Mouse (Mus musculus) right cerebral cortex, adult 18-20 months (tissue): Measurements from ENCODE around the gene Rap1gap2.
A peak's percentile ranks its signal among the peaks of the same experiment; 100 is the strongest.

ENCODE experiments used
- DNase-seq: peaks from one replicate; pipeline ENCODE4 v3.0.0; 2022; ENCODE audit warnings: mixed read lengths

The Rap1gap2 gene

GRCm38 (mm10) chr11:74536140-74536842 lies 74.4 kb downstream of the Rap1gap2 start:
- DNase-seq, result no peak

GRCm38 (mm10) chr11:74534380-74534779 lies 76.3 kb downstream of the Rap1gap2 start:
- DNase-seq, result no peak

GRCm38 (mm10) chr11:74533050-74533449 lies 77.7 kb downstream of the Rap1gap2 start:
- DNase-seq, result no peak

- DNase-seq, result no peak
These were observed 78.3 kb downstream of the Rap1gap2 start for GRCm38 (mm10) chr11:74532401-74532800.

- no peak for DNase-seq
These were observed 79.0 kb downstream of the Rap1gap2 start for GRCm38 (mm10) chr11:74531725-74532124.

- DNase-seq, result no peak
These were observed 80.9 kb downstream of the Rap1gap2 start for GRCm38 (mm10) chr11:74529803-74530202.

- no peak for DNase-seq
These were observed 83.2 kb downstream of the Rap1gap2 start for GRCm38 (mm10) chr11:74527555-74527954.

GRCm38 (mm10) chr11:74526180-74527158 lies 84.2 kb downstream of the Rap1gap2 start:
- no peak for DNase-seq

GRCm38 (mm10) chr11:74525605-74526004 lies 85.1 kb downstream of the Rap1gap2 start:
- DNase-seq, result no peak

- no peak for DNase-seq
These were observed 85.5 kb downstream of the Rap1gap2 start for GRCm38 (mm10) chr11:74525205-74525604.

- no peak for DNase-seq
These were observed 86.4 kb downstream of the Rap1gap2 start for GRCm38 (mm10) chr11:74524050-74524965.

- no peak for DNase-seq
These were observed 87.3 kb downstream of the Rap1gap2 start for GRCm38 (mm10) chr11:74523210-74523951.

- peak; percentile 50 for DNase-seq
These were observed 88.1 kb downstream of the Rap1gap2 start for GRCm38 (mm10) chr11:74522487-74523209.

GRCm38 (mm10) chr11:74521981-74522486 lies 88.7 kb downstream of the Rap1gap2 start:
- DNase-seq, result no peak

GRCm38 (mm10) chr11:74520201-74520600 lies 90.5 kb downstream of the Rap1gap2 start:
- DNase-seq, result no peak

- no peak for DNase-seq
These were observed 94.6 kb downstream of the Rap1gap2 start for GRCm38 (mm10) chr11:74516112-74516511.

GRCm38 (mm10) chr11:74515046-74515445 lies 95.7 kb downstream of the Rap1gap2 start:
- no peak for DNase-seq

- DNase-seq, result no peak
These were observed 98.1 kb downstream of the Rap1gap2 start for GRCm38 (mm10) chr11:74512595-74512994.

- DNase-seq, result no peak
These were observed 104.4 kb downstream of the Rap1gap2 start for GRCm38 (mm10) chr11:74506275-74506674.

- no peak for DNase-seq
These were observed 108.2 kb downstream of the Rap1gap2 start for GRCm38 (mm10) chr11:74502485-74502884.

- DNase-seq, result no peak
These were observed 108.7 kb downstream of the Rap1gap2 start for GRCm38 (mm10) chr11:74501989-74502388.
